Mouse (Mus musculus) natural killer cell, adult 2 months (primary cell): ENCODE measurements around the gene Tmem204.

Experiments used
- DNase-seq, 2 experiments: peaks; one replicate each; pipeline ENCODE4 v3.0.0; 2022; ENCODE audit warnings: low spot score in 2 of 2

The Tmem204 gene

GRCm38 (mm10) chr17:25084835-25085385 lies 1.5 kb upstream of the Tmem204 start:
- no peak for DNase-seq

GRCm38 (mm10) chr17:25082887-25083286 lies 504 bp downstream of the Tmem204 start:
- DNase-seq, result no peak

GRCm38 (mm10) chr17:25082081-25082847 lies 1.1 kb downstream of the Tmem204 start:
- DNase-seq, result no peak

GRCm38 (mm10) chr17:25080960-25081381 lies 2.4 kb downstream of the Tmem204 start:
- DNase-seq, result no peak

- DNase-seq, result no peak
Measured at GRCm38 (mm10) chr17:25080210-25080609, 3.2 kb downstream of the Tmem204 start.

- no peak for DNase-seq
Measured at GRCm38 (mm10) chr17:25077771-25078372, 5.5 kb downstream of the Tmem204 start.

- no peak for DNase-seq
Measured at GRCm38 (mm10) chr17:25076906-25077305, 6.5 kb downstream of the Tmem204 start.

- no peak for DNase-seq
Measured at GRCm38 (mm10) chr17:25068690-25069089, 14.7 kb downstream of the Tmem204 start.

GRCm38 (mm10) chr17:25067442-25067851 lies 15.9 kb downstream of the Tmem204 start:
- no peak for DNase-seq

- DNase-seq, result no peak
Measured at GRCm38 (mm10) chr17:25066595-25066994, 16.8 kb downstream of the Tmem204 start.

GRCm38 (mm10) chr17:25065189-25065588 lies 18.2 kb downstream of the Tmem204 start:
- DNase-seq, result no peak

GRCm38 (mm10) chr17:25064351-25064750 lies 19.0 kb downstream of the Tmem204 start:
- no peak for DNase-seq

- DNase-seq, result no peak
Measured at GRCm38 (mm10) chr17:25063872-25064271, 19.5 kb downstream of the Tmem204 start.

- DNase-seq, result no peak
Measured at GRCm38 (mm10) chr17:25063261-25063660, 20.1 kb downstream of the Tmem204 start.

- DNase-seq, result no peak
Measured at GRCm38 (mm10) chr17:25057041-25057440, 26.4 kb downstream of the Tmem204 start.

GRCm38 (mm10) chr17:25053274-25053673 lies 30.1 kb downstream of the Tmem204 start:
- no peak for DNase-seq

- DNase-seq, result peak in 1 of 2 experiments; percentile 12
Measured at GRCm38 (mm10) chr17:25047143-25047542, 36.2 kb downstream of the Tmem204 start.

GRCm38 (mm10) chr17:25045281-25045680 lies 38.1 kb downstream of the Tmem204 start:
- peak in 1 of 2 experiments; percentile 21 for DNase-seq

- peak in 1 of 2 experiments; percentile 55 for DNase-seq
Measured at GRCm38 (mm10) chr17:25044879-25045278, 38.5 kb downstream of the Tmem204 start.

- no peak for DNase-seq
Measured at GRCm38 (mm10) chr17:25036183-25036582, 47.2 kb downstream of the Tmem204 start.

- DNase-seq, result peak; percentile 52 to 79
Measured at GRCm38 (mm10) chr17:25016292-25017132, 66.9 kb downstream of the Tmem204 start.
